Mouse (Mus musculus) adrenal gland, adult 2 months (tissue): ENCODE data around the gene Tktl1. TPM values are rescaled to one million over a fixed set of nuclear protein-coding genes. Genes with fewer than 3 reads are reported as not detected.
"Not testable (repeated sequence)": the region's sequence is repeated elsewhere in the genome, so short reads cannot be mapped to it uniquely, and the experiment has no call there.

Source experiments
- DNase-seq: peaks from one replicate; pipeline ENCODE4 v3.0.0; 2021
- long read RNA-seq: library from polyadenylated mRNA; stranded (forward); transcript quantifications from one replicate; pipeline ENCODE4 v2.0.0, GENCODE M21; 2021
- polyA plus RNA-seq: library from polyadenylated mRNA; depleted of rRNA; stranded (reverse); fragments of >200 nt; gene quantifications from 2 replicates; pipeline ENCODE4 v1.2.3, GENCODE M21; 2012; rRNA removed
- total RNA-seq, 2 experiments: library from RNA; stranded (reverse); gene quantifications; 2 replicates each; pipeline ENCODE4 v1.2.3; 2021

Tktl1 gene
- total RNA-seq: not detected
- not detected in 2 replicates for polyA plus RNA-seq
- long read RNA-seq: 0 reads

- no peak for DNase-seq
Measured at GRCm38 (mm10) chrX:74176959-74177358, at the start of gene Tktl1. TSS of gene Tktl1 (plus strand) at chrX:74177259.

- not testable (repeated sequence) for DNase-seq
Measured at GRCm38 (mm10) chrX:74135263-74135662, 41.8 kb upstream of the Tktl1 start, which contains the start of gene Mecp2. TSS of gene Mecp2 (minus strand) at chrX:74135363.

GRCm38 (mm10) chrX:74167738-74168137 is 9.3 kb upstream of the Tktl1 start, which contains the start of gene Tex28:
TSS of gene Tex28 (minus strand) at chrX:74167838.
- DNase-seq: no peak

DNA sequence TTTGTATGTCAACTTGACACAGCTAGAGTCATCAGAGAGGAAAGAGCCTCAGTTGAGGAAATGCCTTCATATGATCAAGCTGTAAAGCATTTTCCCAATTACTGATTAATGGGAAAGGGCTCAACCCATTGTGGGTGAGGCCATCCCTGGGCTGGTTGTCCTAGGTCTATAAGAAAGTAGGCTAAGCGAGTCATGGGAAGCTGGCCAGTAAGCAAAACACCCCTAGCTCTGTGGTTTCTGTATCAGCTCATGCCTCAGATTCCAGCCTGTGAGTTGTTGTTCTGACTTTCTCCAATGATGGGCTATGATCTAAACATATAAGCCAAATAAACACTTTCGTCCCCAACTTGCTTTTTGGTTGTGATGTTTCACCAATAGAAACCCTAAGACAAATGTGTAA is 26.5 kb downstream of the Tktl1 start:
- no peak for DNase-seq

- no peak for DNase-seq
Measured at GRCm38 (mm10) chrX:74218496-74218895, 41.4 kb downstream of the Tktl1 start.

GRCm38 (mm10) chrX:74219449-74219848 is 42.4 kb downstream of the Tktl1 start:
- no peak for DNase-seq

- DNase-seq: not testable (repeated sequence)
Measured at GRCm38 (mm10) chrX:74220099-74220498, 43.0 kb downstream of the Tktl1 start.

- no peak for DNase-seq
Measured at GRCm38 (mm10) chrX:74230038-74230437, 53.0 kb downstream of the Tktl1 start.

- no peak for DNase-seq
Measured at GRCm38 (mm10) chrX:74233196-74233595, 56.1 kb downstream of the Tktl1 start.

GRCm38 (mm10) chrX:74240332-74240731 is 63.3 kb downstream of the Tktl1 start:
- no peak for DNase-seq

- DNase-seq: no peak
Measured at GRCm38 (mm10) chrX:74243396-74243795, 66.3 kb downstream of the Tktl1 start.

GRCm38 (mm10) chrX:74243807-74244206 is 66.7 kb downstream of the Tktl1 start:
- no peak for DNase-seq

GRCm38 (mm10) chrX:74244614-74245083 is 67.6 kb downstream of the Tktl1 start:
- DNase-seq: peak; percentile 62

DNA sequence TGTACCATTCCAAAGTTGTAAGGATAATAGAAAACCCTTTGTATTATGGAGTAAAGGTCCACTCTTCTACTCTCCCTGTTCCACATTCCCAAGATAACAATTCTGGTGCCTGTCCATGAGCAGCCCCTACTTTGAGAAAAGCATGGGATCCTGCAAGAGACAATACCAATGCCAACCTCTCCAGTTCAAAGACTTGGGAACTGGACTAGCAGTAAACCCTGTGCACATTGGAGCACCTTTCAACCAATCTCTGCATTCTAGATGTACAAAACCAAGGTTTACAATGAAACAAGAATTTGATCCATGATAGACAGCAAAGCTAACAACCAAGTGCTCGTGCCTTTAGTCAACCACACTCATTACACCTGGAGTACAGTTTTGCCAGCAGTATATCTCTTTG is 68.0 kb downstream of the Tktl1 start:
- no peak for DNase-seq

DNA sequence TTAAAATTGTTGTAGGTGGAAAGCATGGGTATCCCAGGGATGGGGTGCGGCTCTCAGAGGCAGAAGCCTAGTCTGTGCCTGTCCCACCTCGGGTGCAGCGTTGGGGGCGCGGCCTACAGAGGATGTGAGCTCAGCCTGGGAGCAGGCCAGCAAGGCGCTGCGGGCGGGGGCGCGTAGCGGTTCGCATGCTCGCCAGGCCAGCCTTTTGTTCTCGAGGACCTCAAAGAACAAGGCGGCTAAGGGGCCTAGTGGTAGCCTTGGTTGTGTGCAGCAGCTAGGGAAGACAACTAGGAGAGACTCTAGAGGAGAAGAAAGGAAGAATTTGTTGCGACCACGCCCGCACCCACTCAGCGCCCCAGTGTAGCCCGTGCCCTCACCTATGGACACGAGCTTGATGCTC is 68.6 kb downstream of the Tktl1 start:
- peak; percentile 80 for DNase-seq

DNA sequence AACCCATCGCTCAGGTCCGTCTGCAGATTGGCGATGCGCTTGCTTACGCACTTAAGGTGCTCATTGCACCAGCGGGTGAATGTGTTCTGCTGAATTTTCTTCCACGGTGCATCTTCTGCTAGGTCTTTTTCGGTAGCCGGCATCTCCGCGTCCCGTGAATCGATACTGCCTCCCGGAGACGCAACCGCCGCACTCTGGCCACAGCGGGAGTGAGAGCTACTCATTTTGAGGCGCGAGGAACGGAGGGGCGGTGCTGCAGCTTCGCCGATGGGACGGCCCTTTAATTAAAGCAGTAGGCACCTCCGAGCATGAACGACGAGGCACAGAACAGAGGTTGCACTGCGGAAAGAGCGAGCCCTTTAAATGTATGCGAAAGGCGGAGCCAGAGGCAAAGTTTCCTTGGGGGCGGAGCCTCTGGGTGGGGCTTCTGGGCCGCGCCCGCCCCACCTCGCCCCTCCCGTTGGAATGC is 69.2 kb downstream of the Tktl1 start:
- DNase-seq: peak; percentile 90

DNA sequence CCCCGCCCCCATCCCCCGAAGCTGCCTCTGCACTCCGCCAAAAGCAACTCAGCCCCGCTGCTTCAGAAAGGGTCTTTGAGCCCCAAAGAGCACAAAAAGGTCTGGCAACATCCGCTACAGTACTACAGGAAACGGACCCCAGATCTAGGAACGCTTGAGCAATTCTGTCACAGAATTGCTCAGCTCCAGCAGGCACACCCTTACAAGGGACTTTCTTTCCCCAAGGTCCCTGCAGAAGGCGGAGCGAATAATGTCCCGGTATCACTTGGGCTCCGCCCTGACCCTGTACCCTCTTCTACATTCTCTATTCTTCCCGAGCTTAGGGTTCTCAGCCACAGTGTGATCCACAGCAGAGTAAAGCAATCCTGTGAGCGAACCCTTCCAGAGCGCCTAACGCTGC is 69.6 kb downstream of the Tktl1 start:
- no peak for DNase-seq

GRCm38 (mm10) chrX:74248651-74249050 is 71.6 kb downstream of the Tktl1 start:
- peak; percentile 60 for DNase-seq

- peak; percentile 78 for DNase-seq
Measured at GRCm38 (mm10) chrX:74249615-74250014, 72.6 kb downstream of the Tktl1 start, which contains the start of gene Flna. TSS of gene Flna (minus strand) at chrX:74249820.

DNA sequence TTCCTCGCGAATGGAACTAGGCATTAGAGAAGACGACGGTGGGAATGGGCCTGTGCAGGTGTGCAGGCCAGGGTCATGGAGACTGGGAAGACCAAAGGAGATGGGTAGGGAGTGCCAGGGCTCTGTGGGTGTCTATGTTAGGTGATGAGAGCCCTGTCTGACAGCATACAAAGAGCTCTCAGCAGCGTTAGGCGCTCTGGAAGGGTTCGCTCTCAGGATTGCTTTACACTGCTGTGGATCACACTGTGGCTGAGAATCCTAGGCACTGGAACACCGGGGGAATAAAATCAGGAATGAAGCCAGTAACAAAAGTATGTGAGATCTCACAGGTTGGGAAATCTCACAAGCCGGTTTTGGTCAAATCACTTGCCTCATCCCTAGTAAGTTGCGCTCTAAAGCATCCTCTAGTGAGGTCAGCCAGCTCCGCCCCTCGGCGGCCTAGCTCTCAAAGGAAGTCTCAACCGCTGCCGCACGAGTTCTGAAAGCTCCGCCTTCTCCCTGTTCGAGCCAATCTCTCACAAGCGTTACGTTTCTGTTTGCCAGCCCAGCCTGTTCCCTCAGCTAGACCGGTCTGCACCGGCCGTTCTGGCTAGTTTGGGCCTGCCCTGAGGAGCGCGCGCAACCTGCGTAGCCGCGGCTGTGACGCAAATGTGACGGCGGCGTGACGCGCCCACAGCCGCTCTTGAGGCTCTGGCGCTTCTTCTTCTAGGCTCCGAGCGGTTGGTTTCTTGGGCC is 77.3 kb downstream of the Tktl1 start, which contains the start of gene Emd:
Gene Emd, plus strand, starts transcription at position 535 of the 735 bp plus-strand sequence.
- DNase-seq: peak; percentile 92

GRCm38 (mm10) chrX:74254888-74255565 is 78.0 kb downstream of the Tktl1 start:
- DNase-seq: no peak

- no peak for DNase-seq
Measured at GRCm38 (mm10) chrX:74257746-74258145, 80.7 kb downstream of the Tktl1 start.
